Mouse (Mus musculus): ENCODE measurements around the gene Iqcf6.

DNA sequence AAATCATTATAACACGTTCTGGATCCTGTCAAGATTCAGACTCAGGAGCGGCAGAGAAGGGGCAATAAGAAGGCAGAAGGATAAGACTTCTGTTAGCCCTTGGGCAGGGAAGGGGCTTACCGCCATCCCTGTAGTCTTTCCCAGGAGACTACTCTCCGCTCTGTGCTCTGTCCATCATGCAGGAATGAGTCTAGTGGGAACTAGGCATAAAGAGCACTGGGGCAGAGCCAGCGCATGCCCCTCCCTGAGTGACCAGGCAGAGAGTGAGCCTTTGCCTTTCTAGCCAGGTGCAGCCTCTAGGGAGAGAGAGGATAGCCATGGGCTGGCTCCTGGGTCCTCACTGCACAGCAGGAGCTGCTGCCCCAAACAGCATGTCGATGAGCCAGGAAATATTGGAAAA is 38.5 kb downstream of the Iqcf6 start:
- no peak for TF ChIP-seq CTCF (IDR thresholded peaks at IDR 0.05)
- TF ChIP-seq EP300 (IDR thresholded peaks at IDR 0.05) = no peak
